Mouse (Mus musculus) MEL (cell line): ENCODE measurements around the gene Gnb5. TPM values are rescaled to one million over a fixed set of nuclear protein-coding genes. Genes with fewer than 3 reads are reported as not detected.

Experiments
- DNase-seq: peaks from one replicate; pipeline ENCODE4 v3.0.0; 2011; ENCODE audit warnings: low read depth, low spot score
- H3K27ac ChIP-seq: 2 replicates; pipeline ENCODE4 v1.5.1; 2012; ENCODE audit warnings: low read depth, mild to moderate bottlenecking, control low read depth, low read length, moderate library complexity; ENCODE audit not compliant: control insufficient read depth
- H3K27me3 ChIP-seq, 2 experiments: fragments of 150-350 bp in 1 of 2; sonication (generic) in 1 of 2; 2 replicates each; pipeline ENCODE4 v1.6.1; 2012; ENCODE audit warnings: low read length in 2 of 2, mild to moderate bottlenecking in 2 of 2, improper control_type of control experiment in 1 of 2, moderate library complexity in 1 of 2; ENCODE audit not compliant: insufficient read depth in 2 of 2, control insufficient read depth in 1 of 2
- H3K36me3 ChIP-seq, 2 experiments: 2 replicates each; pipeline ENCODE4 v1.6.1; 2012 to 2014; ENCODE audit warnings: low read length in 2 of 2, improper control_type of control experiment in 1 of 2, inconsistent platforms in 1 of 2, mild to moderate bottlenecking in 1 of 2; ENCODE audit not compliant: insufficient read depth in 2 of 2, control insufficient read depth in 1 of 2
- H3K4me1 ChIP-seq, 2 experiments: fragments of 150-350 bp in 1 of 2; sonication (generic) in 1 of 2; 2 replicates each; pipeline ENCODE4 v1.6.1; 2012; ENCODE audit warnings: low read length in 2 of 2, improper control_type of control experiment in 1 of 2, mild to moderate bottlenecking in 1 of 2; ENCODE audit not compliant: insufficient read depth in 2 of 2, control insufficient read depth in 1 of 2
- H3K4me3 ChIP-seq, 2 experiments: fragments of 150-350 bp in 1 of 2; sonication (generic) in 1 of 2; 2 replicates each; pipeline ENCODE4 v1.5.1; 2012; ENCODE audit warnings: low read depth in 2 of 2, low read length in 2 of 2, mild to moderate bottlenecking in 2 of 2, moderate library complexity in 2 of 2, control low read depth in 1 of 2, improper control_type of control experiment in 1 of 2; ENCODE audit not compliant: control insufficient read depth in 1 of 2, insufficient read depth in 1 of 2
- H3K79me2 ChIP-seq: 2 replicates; pipeline ENCODE4 v1.6.1; 2012; ENCODE audit warnings: mild to moderate bottlenecking, low read length, moderate library complexity; ENCODE audit not compliant: control insufficient read depth, poor library complexity, insufficient read depth
- H3K9ac ChIP-seq: 2 replicates; pipeline ENCODE4 v1.6.1; 2012; ENCODE audit warnings: low read depth, mild to moderate bottlenecking, control low read depth, low read length, moderate library complexity; ENCODE audit not compliant: control insufficient read depth, poor library complexity, severe bottlenecking
- H3K9me3 ChIP-seq: fragments of 150-350 bp; sonication (generic); replicated peaks from 2 replicates; pipeline ENCODE4 v1.6.1; 2012; ENCODE audit warnings: mild to moderate bottlenecking, low read length, improper control_type of control experiment, moderate library complexity; ENCODE audit not compliant: insufficient read depth
- BHLHE40 ChIP-seq: IDR thresholded peaks from 2 replicates; pipeline ENCODE4 v1.6.1; 2012; ENCODE audit warnings: low read depth, mild to moderate bottlenecking, inconsistent platforms, low read length, improper control_type of control experiment, borderline replicate concordance
- CTCF ChIP-seq, 3 experiments: IDR thresholded peaks in 2 of 3; conservative IDR thresholded peaks in 1 of 3; 2 replicates each; pipeline ENCODE4 v1.5.1; 2011 to 2012; ENCODE audit warnings: low read length in 3 of 3, low read depth in 2 of 3, mild to moderate bottlenecking in 2 of 3, improper control_type of control experiment in 1 of 3, inconsistent platforms in 1 of 3, mixed read lengths in 1 of 3, moderate library complexity in 1 of 3; ENCODE audit not compliant: control insufficient read depth in 1 of 3, insufficient read depth in 1 of 3, poor library complexity in 1 of 3, severe bottlenecking in 1 of 3
- E2F4 ChIP-seq: IDR thresholded peaks from 2 replicates; pipeline ENCODE4 v1.6.1; 2011; ENCODE audit warnings: low read depth, low read length, improper control_type of control experiment, borderline replicate concordance
- ELF1 ChIP-seq: IDR thresholded peaks from 2 replicates; pipeline ENCODE4 v1.6.1; 2014; ENCODE audit warnings: low read depth, mild to moderate bottlenecking, inconsistent platforms, low read length, improper control_type of control experiment, moderate library complexity
- JUND ChIP-seq: IDR thresholded peaks from 2 replicates; pipeline ENCODE4 v1.6.1; 2011; ENCODE audit warnings: low read depth, mild to moderate bottlenecking, improper control_type of control experiment, low read length
- MAFK ChIP-seq: IDR thresholded peaks from 2 replicates; pipeline ENCODE4 v1.6.1; 2011; ENCODE audit warnings: low read depth, mild to moderate bottlenecking, low read length, improper control_type of control experiment, borderline replicate concordance
- MAZ ChIP-seq: IDR thresholded peaks from 2 replicates; pipeline ENCODE4 v1.6.1; 2012; ENCODE audit warnings: low read depth, mild to moderate bottlenecking, inconsistent platforms, low read length, improper control_type of control experiment
- MYB ChIP-seq: IDR thresholded peaks from 2 replicates; pipeline ENCODE4 v1.6.1; 2011; ENCODE audit warnings: mild to moderate bottlenecking, low read depth, low read length, improper control_type of control experiment
- MYC ChIP-seq: IDR thresholded peaks from 2 replicates; pipeline ENCODE4 v1.6.1; 2011; ENCODE audit warnings: low read depth, mild to moderate bottlenecking, low read length, improper control_type of control experiment, moderate library complexity
- NRF1 ChIP-seq: IDR thresholded peaks from 2 replicates; pipeline ENCODE4 v1.6.1; 2014; ENCODE audit warnings: low read depth, mild to moderate bottlenecking, inconsistent platforms, low read length, improper control_type of control experiment, moderate library complexity; ENCODE audit not compliant: poor library complexity, insufficient read depth, severe bottlenecking
- RAD21 ChIP-seq: IDR thresholded peaks from 2 replicates; pipeline ENCODE4 v1.6.1; 2011; ENCODE audit warnings: mild to moderate bottlenecking, low read depth, low read length, improper control_type of control experiment
- SMC3 ChIP-seq: IDR thresholded peaks from 2 replicates; pipeline ENCODE4 v1.6.1; 2011; ENCODE audit warnings: low read depth, low read length, improper control_type of control experiment
- ZMIZ1 ChIP-seq: IDR thresholded peaks from 2 replicates; pipeline ENCODE4 v1.6.1; 2012; ENCODE audit warnings: low read depth, mild to moderate bottlenecking, inconsistent platforms, low read length, improper control_type of control experiment, moderate library complexity
- ZNF384 ChIP-seq: IDR thresholded peaks from 2 replicates; pipeline ENCODE4 v1.6.1; 2012; ENCODE audit warnings: low read depth, mild to moderate bottlenecking, inconsistent platforms, low read length, improper control_type of control experiment
- polyA plus RNA-seq, 2 experiments: library from polyadenylated mRNA; stranded (reverse) in 1 of 2; unstranded in 1 of 2; fragments of >175 nt in 1 of 2; fragments of >200 nt in 1 of 2; gene quantifications; 2 replicates each; pipeline versions ENCODE4 v1.2.1 to v1.2.4; 2012; ENCODE audit warnings: low replicate concordance in 2 of 2, low read depth in 1 of 2; ENCODE audit not compliant: insufficient read length in 2 of 2, insufficient read depth in 1 of 2, missing spikeins in 1 of 2
- total RNA-seq: library from RNA; depleted of rRNA; stranded (reverse); fragments of 300-350 nt; gene quantifications from 2 replicates; pipeline ENCODE4 v1.2.3, GENCODE M21; 2012

Gnb5 gene
- total and polyA plus RNA-seq, 3 experiments: 4.0 to 6.5 TPM; not detected in 1

- Histone ChIP-seq H3K4me1 (peaks cover 0 to 7% of the 10 kb centered on the region in 2 experiments; a peak in 3 of 4 replicates), H3K36me3 (peaks cover 0 to 5% of the 10 kb centered on the region in 2 experiments; a peak in 2 of 4 replicates), H3K79me2 (no peaks in the 10 kb centered on the region), H3K27me3 (peaks cover 1 to 10% of the 10 kb centered on the region in 2 experiments; a peak in 2 of 4 replicates), H3K9ac (no peak overlapping the region), H3K4me3 (no peak overlapping the region), H3K9me3 (no peaks in the 10 kb centered on the region), H3K27ac (no peak overlapping the region)
- no peak for DNase-seq
- TF ChIP-seq NRF1: no peak
- TF ChIP-seq ELF1: no peak
Measured at GRCm38 (mm10) chr9:75308621-75309020, 2.5 kb downstream of the Gnb5 start.

- Histone ChIP-seq H3K27ac (no peak overlapping the region), H3K9me3 (no peaks in the 10 kb centered on the region), H3K27me3 (peaks cover 0 to 6% of the 10 kb centered on the region in 2 experiments; a peak in 2 of 4 replicates), H3K79me2 (no peaks in the 10 kb centered on the region; the same call in 1 of the 2 replicates), H3K4me3 (no peak overlapping the region), H3K9ac (no peak overlapping the region), H3K36me3 (peaks cover 0 to 7% of the 10 kb centered on the region in 2 experiments; a peak in 2 of 4 replicates), H3K4me1 (peaks cover 0 to 12% of the 10 kb centered on the region in 2 experiments; a peak in 3 of 4 replicates)
- peak; percentile 72 for DNase-seq
- TF ChIP-seq MAFK: no peak
- TF ChIP-seq E2F4: no peak
- peak; percentile 49; the same call in 1 of the 2 replicates for TF ChIP-seq MYC
- no peak for TF ChIP-seq BHLHE40
- peak; percentile 72 to 93 (median 80) for TF ChIP-seq CTCF (IDR thresholded peaks at IDR 0.05 in 2 of 3, conservative IDR thresholded peaks at IDR 0.05 in 1 of 3; ENCODE audit: control insufficient read depth in 1 of 3, insufficient read depth in 1 of 3, low read depth in 2 of 3, low read length in 3 of 3, poor library complexity in 1 of 3, severe bottlenecking in 1 of 3)
- TF ChIP-seq MYB: no peak
- TF ChIP-seq RAD21: peak; percentile 54
- peak; percentile 56 for TF ChIP-seq SMC3
- no peak for TF ChIP-seq MAZ
- TF ChIP-seq ZMIZ1: no peak
Measured at GRCm38 (mm10) chr9:75312008-75312407, 5.9 kb downstream of the Gnb5 start.

GRCm38 (mm10) chr9:75313138-75313831 lies 7.2 kb downstream of the Gnb5 start:
- DNase-seq: peak; percentile 51
- peak overlapping the region; percentile 28 for H3K9ac ChIP-seq
- TF ChIP-seq JUND (peak; percentile 90; the same call in 1 of the 2 replicates), ZNF384 (no peak), BHLHE40 (peak; percentile 11; the same call in 1 of the 2 replicates)
- peaks cover 0 to 7% of the 10 kb centered on the region in 2 experiments; a peak in 2 of 4 replicates for H3K36me3 ChIP-seq
- H3K4me3 ChIP-seq: peak overlapping the region; percentile 45 to 74
- no peak overlapping the region for H3K27ac ChIP-seq
- H3K79me2 ChIP-seq: no peaks in the 10 kb centered on the region; the same call in 1 of the 2 replicates
- peaks cover 0 to 12% of the 10 kb centered on the region in 2 experiments; a peak in 3 of 4 replicates for H3K4me1 ChIP-seq
- no peaks in the 10 kb centered on the region for H3K9me3 ChIP-seq
- H3K27me3 ChIP-seq: peaks cover 0 to 2% of the 10 kb centered on the region in 2 experiments; a peak in 1 of 4 replicates
